Mouse (Mus musculus): ENCODE measurements around the gene Mapk13.

Mapk13 gene

GRCm38 (mm10) chr17:28769875-28770421, 851 bp downstream of the Mapk13 start:
- in situ Hi-C loops (cut with MboI; ENCODE audit: unreplicated experiment in 2 of 2): loop anchor here (25.0 kb wide), 2 partner anchors 92 to 467 kb away; partner anchors contain the start of genes Cpne5 (in 1 of the 2) and Pnpla1 (in 1 of the 2)

GRCm38 (mm10) chr17:28771289-28771688, 2.2 kb downstream of the Mapk13 start:
- in situ Hi-C loops (cut with MboI; ENCODE audit: unreplicated experiment in 2 of 2): loop anchor here (25.0 kb wide), 2 partner anchors 91 to 466 kb away; partner anchors contain the start of genes Cpne5 (in 1 of the 2) and Pnpla1 (in 1 of the 2)

GRCm38 (mm10) chr17:28774303-28774702, 5.2 kb downstream of the Mapk13 start:
- in situ Hi-C loops (cut with MboI; ENCODE audit: unreplicated experiment in 2 of 2): loop anchor here (25.0 kb wide), 2 partner anchors 88 to 463 kb away; partner anchors contain the start of genes Cpne5 (in 1 of the 2) and Pnpla1 (in 1 of the 2)

- in situ Hi-C loops (cut with MboI; ENCODE audit: unreplicated experiment in 2 of 2): no loop called here
Observed at GRCm38 (mm10) chr17:28775161-28775560, 6.1 kb downstream of the Mapk13 start.

- in situ Hi-C loops (cut with MboI; ENCODE audit: unreplicated experiment in 2 of 2): no loop called here
Observed at GRCm38 (mm10) chr17:28776817-28777216, 7.7 kb downstream of the Mapk13 start.

GRCm38 (mm10) chr17:28777231-28778005, 8.3 kb downstream of the Mapk13 start:
- in situ Hi-C loops (cut with MboI; ENCODE audit: unreplicated experiment in 2 of 2): no loop called here

- in situ Hi-C loops (cut with MboI; ENCODE audit: unreplicated experiment in 2 of 2): no loop called here
Observed at GRCm38 (mm10) chr17:28779735-28780134, 10.6 kb downstream of the Mapk13 start.

- in situ Hi-C loops (cut with MboI; ENCODE audit: unreplicated experiment in 2 of 2): no loop called here
Observed at GRCm38 (mm10) chr17:28780836-28781235, 11.7 kb downstream of the Mapk13 start.

GRCm38 (mm10) chr17:28781290-28782045, 12.4 kb downstream of the Mapk13 start:
- in situ Hi-C loops (cut with MboI; ENCODE audit: unreplicated experiment in 2 of 2): no loop called here

GRCm38 (mm10) chr17:28785036-28785435, 15.9 kb downstream of the Mapk13 start:
- in situ Hi-C loops (cut with MboI; ENCODE audit: unreplicated experiment in 2 of 2): no loop called here

GRCm38 (mm10) chr17:28787507-28787906, 18.4 kb downstream of the Mapk13 start:
- in situ Hi-C loops (cut with MboI; ENCODE audit: unreplicated experiment in 2 of 2): no loop called here

GRCm38 (mm10) chr17:28797031-28797430, 27.9 kb downstream of the Mapk13 start:
- in situ Hi-C loops (cut with MboI; ENCODE audit: unreplicated experiment in 2 of 2): no loop called here

GRCm38 (mm10) chr17:28799291-28800160, 30.4 kb downstream of the Mapk13 start:
- in situ Hi-C loops (cut with MboI; ENCODE audit: unreplicated experiment in 2 of 2): no loop called here

- in situ Hi-C loops (cut with MboI; ENCODE audit: unreplicated experiment in 2 of 2): no loop called here
Observed at GRCm38 (mm10) chr17:28800281-28800670, 31.2 kb downstream of the Mapk13 start.

- in situ Hi-C loops (cut with MboI; ENCODE audit: unreplicated experiment in 2 of 2): no loop called here
Observed at GRCm38 (mm10) chr17:28800671-28801412, 31.7 kb downstream of the Mapk13 start, which contains the start of gene Brpf3. Brpf3 (plus strand) TSS chr17:28801090.

GRCm38 (mm10) chr17:28801474-28802005, 32.4 kb downstream of the Mapk13 start:
- in situ Hi-C loops (cut with MboI; ENCODE audit: unreplicated experiment in 2 of 2): no loop called here

- in situ Hi-C loops (cut with MboI; ENCODE audit: unreplicated experiment in 2 of 2): no loop called here
Observed at GRCm38 (mm10) chr17:28802006-28802481, 32.9 kb downstream of the Mapk13 start.

GRCm38 (mm10) chr17:28803316-28803715, 34.2 kb downstream of the Mapk13 start:
- in situ Hi-C loops (cut with MboI; ENCODE audit: unreplicated experiment in 2 of 2): no loop called here

GRCm38 (mm10) chr17:28804973-28805372, 35.9 kb downstream of the Mapk13 start:
- in situ Hi-C loops (cut with MboI; ENCODE audit: unreplicated experiment in 2 of 2): no loop called here

All from v-Abl transformed pro-B cells (cell line).